Mouse (Mus musculus) lung, embryonic 15.5 days (tissue): ENCODE data around the gene Dthd1. TPM values are rescaled to one million over a fixed set of nuclear protein-coding genes. Genes with fewer than 3 reads are reported as not detected.

Experiments used
- ATAC-seq: fragments of 200-750 bp; cut with Nextera tagmentation; 2 replicates; pipeline ENCODE4 v1.8.0; 2017; ENCODE audit warnings: moderate number of reproducible peaks, borderline replicate concordance; ENCODE audit not compliant: low FRiP score, low TSS enrichment; ENCODE audit errors: extremely low read depth
- H3K27ac ChIP-seq: fragments of 300-500 bp; sonication (generic); 2 replicates; pipeline ENCODE4 v1.5.1; 2015; ENCODE audit warnings: moderate library complexity, mild to moderate bottlenecking, inconsistent platforms
- H3K27me3 ChIP-seq: fragments of 300-500 bp; sonication (generic); 2 replicates; pipeline ENCODE4 v1.6.1; 2015; ENCODE audit warnings: inconsistent platforms
- H3K36me3 ChIP-seq: fragments of 300-500 bp; sonication (generic); 2 replicates; pipeline ENCODE4 v1.6.1; 2015; ENCODE audit warnings: inconsistent platforms
- H3K4me1 ChIP-seq: fragments of 300-500 bp; sonication (generic); 2 replicates; pipeline ENCODE4 v1.6.1; 2015; ENCODE audit warnings: inconsistent platforms
- H3K4me2 ChIP-seq: fragments of 300-500 bp; sonication (generic); 2 replicates; pipeline ENCODE4 v1.6.1; 2015; ENCODE audit warnings: inconsistent platforms, mild to moderate bottlenecking, moderate library complexity
- H3K4me3 ChIP-seq: fragments of 300-500 bp; sonication (generic); 2 replicates; pipeline ENCODE4 v1.5.1; 2015; ENCODE audit warnings: mild to moderate bottlenecking, inconsistent platforms
- H3K9ac ChIP-seq: fragments of 300-500 bp; sonication (generic); 2 replicates; pipeline ENCODE4 v1.6.1; 2015; ENCODE audit warnings: inconsistent platforms
- H3K9me3 ChIP-seq: fragments of 300-500 bp; sonication (generic); 2 replicates; pipeline ENCODE4 v1.6.1; 2016; ENCODE audit warnings: inconsistent platforms
- WGBS: fragments of 180-500 bp; shearing (Covaris S2); methylation state at CpG from one replicate; pipeline ENCODE4 v1.1.7; 2015; 5-methylcytosine and 5-hydroxymethylcytosine counted together
- polyA plus RNA-seq: library from polyadenylated mRNA; unstranded; fragments of >200 nt; fragmentation: Nextera tagmentation; extraction: Ambion mirVana; gene quantifications from 2 replicates; pipeline ENCODE4 v1.2.1, GENCODE M21; 2015

Dthd1 gene
- polyA plus RNA-seq, 1 experiment from 2014 or later, result not detected

GRCm38 (mm10) chr5:62815741-62816140, 2.1 kb downstream of the Dthd1 start:
- H3K36me3 ChIP-seq, result no peaks in the 10 kb centered on the region
- H3K4me1 ChIP-seq, result no peaks in the 10 kb centered on the region
- no peaks in the 10 kb centered on the region for H3K27me3 ChIP-seq
- no peaks in the 10 kb centered on the region for H3K9me3 ChIP-seq
- no peak for ATAC-seq
- 66% methylated on average over 1 of the region's 1 CpGs for WGBS
- H3K27ac ChIP-seq, result no peak overlapping the region
- no peak overlapping the region for H3K4me3 ChIP-seq
- H3K9ac ChIP-seq, result no peak overlapping the region
- no peak overlapping the region for H3K4me2 ChIP-seq

GRCm38 (mm10) chr5:62819567-62819966, 5.9 kb downstream of the Dthd1 start:
- H3K4me1 ChIP-seq, result no peaks in the 10 kb centered on the region
- H3K4me2 ChIP-seq, result no peak overlapping the region
- 64% methylated on average over 2 of the region's 2 CpGs for WGBS
- H3K27ac ChIP-seq, result no peak overlapping the region
- no peak overlapping the region for H3K4me3 ChIP-seq
- no peak overlapping the region for H3K9ac ChIP-seq
- ATAC-seq, result no peak
- H3K9me3 ChIP-seq, result no peaks in the 10 kb centered on the region
- no peaks in the 10 kb centered on the region for H3K36me3 ChIP-seq
- no peaks in the 10 kb centered on the region for H3K27me3 ChIP-seq

- 49% methylated on average over 8 of the region's 8 CpGs for WGBS
- Histone ChIP-seq H3K36me3 (no peaks in the 10 kb centered on the region), H3K4me2 (no peak overlapping the region), H3K9ac (no peak overlapping the region), H3K9me3 (no peaks in the 10 kb centered on the region), H3K4me3 (no peak overlapping the region), H3K27ac (no peak overlapping the region), H3K4me1 (no peaks in the 10 kb centered on the region), H3K27me3 (no peaks in the 10 kb centered on the region)
- no peak for ATAC-seq
Observed at GRCm38 (mm10) chr5:62820363-62821271, 7.0 kb downstream of the Dthd1 start.

GRCm38 (mm10) chr5:62842955-62843730, 29.5 kb downstream of the Dthd1 start:
- ATAC-seq, result no peak
- Histone ChIP-seq H3K4me2 (no peak overlapping the region), H3K27me3 (no peaks in the 10 kb centered on the region), H3K27ac (no peak overlapping the region), H3K9me3 (no peaks in the 10 kb centered on the region), H3K4me3 (no peak overlapping the region), H3K4me1 (no peaks in the 10 kb centered on the region), H3K9ac (no peak overlapping the region), H3K36me3 (no peaks in the 10 kb centered on the region)
- 85% methylated on average over 3 of the region's 3 CpGs for WGBS

GRCm38 (mm10) chr5:62846571-62847131, 33.0 kb downstream of the Dthd1 start:
- Histone ChIP-seq H3K36me3 (no peaks in the 10 kb centered on the region), H3K4me1 (no peaks in the 10 kb centered on the region), H3K9me3 (no peaks in the 10 kb centered on the region), H3K9ac (no peak overlapping the region), H3K4me2 (no peak overlapping the region), H3K27me3 (no peaks in the 10 kb centered on the region), H3K27ac (no peak overlapping the region), H3K4me3 (no peak overlapping the region)
- ATAC-seq, result no peak
- 81% methylated on average over 6 of the region's 6 CpGs for WGBS

GRCm38 (mm10) chr5:62851337-62851736, 37.7 kb downstream of the Dthd1 start:
- H3K9ac ChIP-seq, result no peak overlapping the region
- H3K4me2 ChIP-seq, result no peak overlapping the region
- H3K9me3 ChIP-seq, result no peaks in the 10 kb centered on the region
- WGBS, result 71% methylated on average over 2 of the region's 2 CpGs
- no peak overlapping the region for H3K4me3 ChIP-seq
- H3K4me1 ChIP-seq, result no peaks in the 10 kb centered on the region
- ATAC-seq, result no peak
- no peak overlapping the region for H3K27ac ChIP-seq
- H3K27me3 ChIP-seq, result no peaks in the 10 kb centered on the region
- no peaks in the 10 kb centered on the region for H3K36me3 ChIP-seq

- Histone ChIP-seq H3K4me1 (no peaks in the 10 kb centered on the region), H3K9me3 (no peaks in the 10 kb centered on the region), H3K4me2 (no peak overlapping the region), H3K9ac (no peak overlapping the region), H3K36me3 (no peaks in the 10 kb centered on the region), H3K27ac (no peak overlapping the region), H3K4me3 (no peak overlapping the region), H3K27me3 (no peaks in the 10 kb centered on the region)
- WGBS, result 92% methylated on average over 4 of the region's 4 CpGs
- ATAC-seq, result no peak
Observed at GRCm38 (mm10) chr5:62854361-62854844, 40.8 kb downstream of the Dthd1 start.

GRCm38 (mm10) chr5:62857502-62857901, 43.9 kb downstream of the Dthd1 start:
- Histone ChIP-seq H3K36me3 (no peaks in the 10 kb centered on the region), H3K27me3 (no peaks in the 10 kb centered on the region), H3K4me2 (no peak overlapping the region), H3K9ac (no peak overlapping the region), H3K4me1 (no peaks in the 10 kb centered on the region), H3K4me3 (no peak overlapping the region), H3K27ac (no peak overlapping the region), H3K9me3 (no peaks in the 10 kb centered on the region)
- ATAC-seq, result no peak
- WGBS, result 78% methylated on average over 1 of the region's 1 CpGs

GRCm38 (mm10) chr5:62858282-62858681, 44.7 kb downstream of the Dthd1 start:
- ATAC-seq, result no peak
- H3K27ac ChIP-seq, result no peak overlapping the region
- no peak overlapping the region for H3K9ac ChIP-seq
- no peak overlapping the region for H3K4me2 ChIP-seq
- H3K36me3 ChIP-seq, result no peaks in the 10 kb centered on the region
- H3K4me1 ChIP-seq, result no peaks in the 10 kb centered on the region
- WGBS, result 42% methylated on average over 2 of the region's 2 CpGs
- H3K27me3 ChIP-seq, result no peaks in the 10 kb centered on the region
- H3K4me3 ChIP-seq, result no peak overlapping the region
- H3K9me3 ChIP-seq, result no peaks in the 10 kb centered on the region

- no peak overlapping the region for H3K27ac ChIP-seq
- no peaks in the 10 kb centered on the region for H3K9me3 ChIP-seq
- no peaks in the 10 kb centered on the region for H3K27me3 ChIP-seq
- H3K36me3 ChIP-seq, result no peaks in the 10 kb centered on the region
- H3K4me3 ChIP-seq, result no peak overlapping the region
- no peak for ATAC-seq
- H3K9ac ChIP-seq, result no peak overlapping the region
- WGBS, result 71% methylated on average over 3 of the region's 3 CpGs
- H3K4me1 ChIP-seq, result no peaks in the 10 kb centered on the region
- H3K4me2 ChIP-seq, result no peak overlapping the region
Observed at GRCm38 (mm10) chr5:62864348-62864747, 50.7 kb downstream of the Dthd1 start.

- Histone ChIP-seq H3K27ac (no peak overlapping the region), H3K9ac (no peak overlapping the region), H3K36me3 (no peaks in the 10 kb centered on the region), H3K4me1 (no peaks in the 10 kb centered on the region), H3K27me3 (no peaks in the 10 kb centered on the region), H3K4me3 (no peak overlapping the region), H3K4me2 (no peak overlapping the region), H3K9me3 (no peaks in the 10 kb centered on the region)
- ATAC-seq, result no peak
Observed at GRCm38 (mm10) chr5:62867003-62867402, 53.4 kb downstream of the Dthd1 start.

GRCm38 (mm10) chr5:62879530-62879929, 65.9 kb downstream of the Dthd1 start:
- no peaks in the 10 kb centered on the region for H3K36me3 ChIP-seq
- no peak for ATAC-seq
- no peaks in the 10 kb centered on the region for H3K4me1 ChIP-seq
- no peak overlapping the region for H3K4me2 ChIP-seq
- 51% methylated on average over 1 of the region's 1 CpGs for WGBS
- no peak overlapping the region for H3K27ac ChIP-seq
- H3K4me3 ChIP-seq, result no peak overlapping the region
- H3K27me3 ChIP-seq, result no peaks in the 10 kb centered on the region
- H3K9me3 ChIP-seq, result no peaks in the 10 kb centered on the region
- H3K9ac ChIP-seq, result no peak overlapping the region
